Mouse (Mus musculus) lung, adult 2 months (tissue): ENCODE results near the gene Ccdc63.

Experiments
- CTCF ChIP-seq: fragments of 200-500 bp; IDR thresholded peaks from 2 replicates; pipeline ENCODE4 v1.5.1; 2011; ENCODE audit warnings: mild to moderate bottlenecking, low read length, control low read depth; ENCODE audit not compliant: insufficient read depth
- POLR2A ChIP-seq: fragments of 200-500 bp; IDR thresholded peaks from 2 replicates; pipeline ENCODE4 v1.6.1; 2011; ENCODE audit warnings: low read depth, mild to moderate bottlenecking, control low read depth, low read length, borderline replicate concordance; ENCODE audit errors: extremely low read depth

- TF ChIP-seq POLR2A (no peak), CTCF (no peak)
Measured at GRCm38 (mm10) chr5:122140723-122141122, at the start of gene Ccdc63.
